Mouse (Mus musculus) liver, adult 2 months (tissue): ENCODE data around the gene Ptpru. TPM values are rescaled to one million over a fixed set of nuclear protein-coding genes. Genes with fewer than 3 reads are reported as not detected.

Experiments used
- DNase-seq: peaks from one replicate; pipeline ENCODE4 v3.0.0-alpha.2; 2011; ENCODE audit warnings: low read depth, low spot score; ENCODE audit errors: extremely low read depth
- H3K27ac ChIP-seq: fragments of 200-500 bp; replicated peaks from 2 replicates; pipeline ENCODE4 v1.5.1; 2012; ENCODE audit warnings: low read depth, mild to moderate bottlenecking, control low read depth, inconsistent platforms, low read length; ENCODE audit not compliant: insufficient read depth
- H3K27me3 ChIP-seq: fragments of 200-500 bp; 2 replicates; pipeline ENCODE4 v1.6.1; 2012; ENCODE audit warnings: mild to moderate bottlenecking, moderate library complexity, low read length, inconsistent platforms; ENCODE audit not compliant: control insufficient read depth, insufficient read depth
- H3K36me3 ChIP-seq: fragments of 200-500 bp; 2 replicates; pipeline ENCODE4 v1.6.1; 2012; ENCODE audit warnings: low read length, inconsistent platforms; ENCODE audit not compliant: control insufficient read depth, insufficient read depth
- H3K4me1 ChIP-seq: fragments of 200-500 bp; 2 replicates; pipeline ENCODE4 v1.6.1; 2011; ENCODE audit warnings: low read length; ENCODE audit not compliant: control insufficient read depth, insufficient read depth
- H3K4me3 ChIP-seq: fragments of 200-500 bp; 2 replicates; pipeline ENCODE4 v1.5.1; 2011; ENCODE audit warnings: low read depth, mild to moderate bottlenecking, control low read depth, low read length, moderate library complexity; ENCODE audit not compliant: insufficient read depth
- H3K79me2 ChIP-seq: fragments of 200-500 bp; 2 replicates; pipeline ENCODE4 v1.6.1; 2012; ENCODE audit warnings: inconsistent platforms, mild to moderate bottlenecking, low read length, moderate library complexity; ENCODE audit not compliant: control insufficient read depth, insufficient read depth
- H3K9ac ChIP-seq: fragments of 200-500 bp; 2 replicates; pipeline ENCODE4 v1.6.1; 2012; ENCODE audit warnings: low read depth, mild to moderate bottlenecking, control low read depth, inconsistent platforms, low read length
- CTCF ChIP-seq: fragments of 200-500 bp; IDR thresholded peaks from 2 replicates; pipeline ENCODE4 v1.5.1; 2011; ENCODE audit warnings: low read depth, low read length, control low read depth
- POLR2A ChIP-seq: fragments of 200-500 bp; IDR thresholded peaks from 2 replicates; pipeline ENCODE4 v1.6.1; 2011; ENCODE audit warnings: low read length, control low read depth; ENCODE audit not compliant: insufficient read depth; ENCODE audit errors: extremely low read depth
- WGBS: fragments of 180-500 bp; shearing (Covaris S2); methylation state at CpG from one replicate; pipeline ENCODE4 v1.1.7; 2018; 5-methylcytosine and 5-hydroxymethylcytosine counted together
- polyA plus RNA-seq: library from polyadenylated mRNA; depleted of rRNA; stranded (reverse); fragments of >200 nt; gene quantifications from 2 replicates; pipeline ENCODE4 v1.2.3, GENCODE M21; 2012; rRNA removed
- total RNA-seq: library from RNA; depleted of rRNA; stranded (reverse); fragments of >200 nt; gene quantifications from 2 replicates; pipeline ENCODE4 v1.2.3, GENCODE M21; 2014; rRNA removed

Ptpru gene
- total and polyA plus RNA-seq, 2 experiments: 0.09 to 0.27 TPM

- WGBS: 8% methylated on average over 8 of the region's 8 CpGs
- Histone ChIP-seq H3K36me3 (no peaks in the 10 kb centered on the region), H3K27me3 (no peaks in the 10 kb centered on the region), H3K4me1 (peaks cover 12% of the 10 kb centered on the region), H3K27ac (no peak overlapping the region), H3K79me2 (no peaks in the 10 kb centered on the region), H3K9ac (no peak overlapping the region), H3K4me3 (no peak overlapping the region)
- TF ChIP-seq CTCF (no peak), POLR2A (no peak)
- DNase-seq: peak; percentile 82
Measured at GRCm38 (mm10) chr4:131722121-131722841, 115.8 kb downstream of the Ptpru start.

- no peaks in the 10 kb centered on the region for H3K36me3 ChIP-seq
- H3K9ac ChIP-seq: no peak overlapping the region
- DNase-seq: no peak
- peaks cover 12% of the 10 kb centered on the region for H3K4me1 ChIP-seq
- H3K27ac ChIP-seq: no peak overlapping the region
- 88% methylated on average over 5 of the region's 5 CpGs for WGBS
- H3K79me2 ChIP-seq: no peaks in the 10 kb centered on the region
- H3K4me3 ChIP-seq: no peak overlapping the region
- no peak for TF ChIP-seq CTCF
- TF ChIP-seq POLR2A: no peak
- no peaks in the 10 kb centered on the region for H3K27me3 ChIP-seq
Measured at GRCm38 (mm10) chr4:131719151-131719550, 118.9 kb downstream of the Ptpru start.

Other genes starting within 250 kb of the Ptpru start
- 34.8 and 40.5 TPM in 2 replicates for gene Mecr, start 5.2 kb upstream of the Ptpru start, total RNA-seq
- gene Mecr, start 5.2 kb upstream of the Ptpru start, polyA plus RNA-seq: 35.7 and 39.4 TPM in 2 replicates
- 14.8 and 15.9 TPM in 2 replicates for gene Srsf4, start 35.3 kb upstream of the Ptpru start, total RNA-seq
- gene Srsf4, start 35.3 kb upstream of the Ptpru start, polyA plus RNA-seq: 17.2 and 19.0 TPM in 2 replicates
- 1.7 and 2.4 TPM in 2 replicates for gene Tmem200b, start 83.5 kb upstream of the Ptpru start, total RNA-seq
- 5.7 and 9.0 TPM in 2 replicates for gene Tmem200b, start 83.5 kb upstream of the Ptpru start, polyA plus RNA-seq
- gene Gm10300, start 236.4 kb upstream of the Ptpru start, total RNA-seq: 0.09 and 0.20 TPM in 2 replicates
- 0.04 and 0.13 TPM in 2 replicates for gene Gm10300, start 236.4 kb upstream of the Ptpru start, polyA plus RNA-seq
- 46.8 and 48.0 TPM in 2 replicates for gene Epb41, start 237.0 kb upstream of the Ptpru start, total RNA-seq
- 29.6 and 40.7 TPM in 2 replicates for gene Epb41, start 237.0 kb upstream of the Ptpru start, polyA plus RNA-seq